In genomic region chrX:94105964-94106363, GRCm38 (mm10) we compare ENCODE assay signal across 31 mouse cellular contexts. TPM values are rescaled to one million over a fixed set of nuclear protein-coding genes. Genes with fewer than 3 reads are reported as not detected.
DNase-seq lines count a peak whose midpoint lies in the region; ATAC-seq and TF ChIP-seq lines count a peak whose summit lies in the region.
"Had no signal": no experiment of that assay in that cellular context is flagged by ENCODE, and none has a peak within 500 bp of the region (broad histone marks: within the 10 kb centered on the region; RNA-seq: fewer than 3 reads in every experiment).

No protein-coding gene starts in this region.

- no peaks in the 10 kb centered on the region for H3K27me3 ChIP-seq in intestine, postnatal 0 days (replicated peaks; ENCODE audit: control insufficient read depth, insufficient read depth, low read length)
- H3K27me3 ChIP-seq: CH12.LX had no signal

- no peak overlapping the region for H3K9ac ChIP-seq in intestine, postnatal 0 days (ENCODE audit: low read depth, low read length)
- H3K9ac ChIP-seq: kidney, embryonic 15.5 days; limb, embryonic 13.5 days had no signal

- DNase-seq in adrenal gland, postnatal 14 days, result peak; percentile 25
- DNase-seq in adrenal gland, postnatal 4 days (ENCODE audit: low spot score in 2 of 2), result no peak
- DNase-seq in ovary, adult 18-20 months (ENCODE audit: low spot score), result peak; percentile 21
- no peak for DNase-seq in ovary, postnatal 14 days (ENCODE audit: low spot score)
- DNase-seq in Muller cell, postnatal 12 days (ENCODE audit: inconsistent ontology term), result peak; percentile 60
- no peak for DNase-seq in yolk sac, embryonic 10.5 days (ENCODE audit: low spot score)
- DNase-seq in urinary bladder, adult 2 months (ENCODE audit: low spot score), result no peak
- DNase-seq: cerebellum, adult 11-12 months; cerebellum, adult 9-11 months; gastrocnemius, adult 2 months; gastrocnemius, postnatal 36 days; heart, adult 18-20 months; heart, postnatal 14 days; kidney, adult 11 months; kidney, postnatal 25 days; lung, postnatal 36 days; right cerebral cortex, postnatal 4 days; thymus, adult 18-20 months; thymus, postnatal 36 days had no signal

- H3K9me3 ChIP-seq in intestine, postnatal 0 days (ENCODE audit: control insufficient read depth), result no peaks in the 10 kb centered on the region
- H3K9me3 ChIP-seq: G1E; kidney, embryonic 15.5 days; limb, embryonic 13.5 days had no signal

- no peak overlapping the region for H3K27ac ChIP-seq in intestine, postnatal 0 days (ENCODE audit: low read depth, low read length)
- H3K27ac ChIP-seq: gastrocnemius, adult 2 months; hindbrain, postnatal 0 days; kidney, embryonic 15.5 days; limb, embryonic 13.5 days; stomach, postnatal 0 days had no signal

- H3K4me1 ChIP-seq in intestine, postnatal 0 days (replicated peaks; ENCODE audit: control insufficient read depth, insufficient read depth, low read length), result no peaks in the 10 kb centered on the region
- H3K4me1 ChIP-seq: kidney, embryonic 15.5 days; limb, embryonic 13.5 days had no signal

- TF ChIP-seq CTCF in intestine, postnatal 0 days (IDR thresholded peaks at IDR 0.05; ENCODE audit: low read depth), result no peak

- peak; percentile 41; the same call in 1 of the 2 replicates for ATAC-seq in intestine, postnatal 0 days
- ATAC-seq: forebrain, embryonic 16.5 days; hindbrain, postnatal 0 days; midbrain, embryonic 16.5 days had no signal

- no peaks in the 10 kb centered on the region for H3K36me3 ChIP-seq in intestine, postnatal 0 days (ENCODE audit: control insufficient read depth, insufficient read depth)
- H3K36me3 ChIP-seq: limb, embryonic 13.5 days had no signal

- 54% methylated on average over 2 of the region's 2 CpGs for WGBS in intestine, postnatal 0 days

- no peak overlapping the region for H3K4me2 ChIP-seq in intestine, postnatal 0 days (replicated peaks; ENCODE audit: low read depth)
- H3K4me2 ChIP-seq: kidney, embryonic 15.5 days; limb, embryonic 13.5 days; liver, embryonic 11.5 days; midbrain, embryonic 11.5 days had no signal

- H3K4me3 ChIP-seq in intestine, postnatal 0 days (ENCODE audit: low read depth, low read length), result no peak overlapping the region
- H3K4me3 ChIP-seq: erythroblast, embryonic 14.5 days; gastrocnemius, adult 2 months; kidney, embryonic 15.5 days; limb, embryonic 13.5 days had no signal

RNA-seq across cellular contexts. Expression of gene Zfx, which starts 17.5 kb away (rescaled TPM):
- 28.1 and 28.6 TPM in 2 replicates for total RNA-seq in adrenal gland, postnatal 14 days (2021)
- total RNA-seq in adrenal gland, postnatal 4 days (2021), result 10 to 100 TPM; 43.2 to 47.0 TPM
- polyA plus RNA-seq in intestine, postnatal 0 days (2015; fragmentation: Nextera tagmentation; extraction: Ambion mirVana), result 13.2 and 13.8 TPM in 2 replicates
- polyA plus RNA-seq in urinary bladder, adult 2 months (2012; rRNA removed), result 11.2 and 11.3 TPM in 2 replicates

Comparison
In these comparisons a context has a peak if more than half of its experiments do, and no peak if none do; other contexts are left out.
1. DNase-seq: peak in adrenal gland, postnatal 14 days (single experiment), ovary, adult 18-20 months (single experiment) and Muller cell, postnatal 12 days (single experiment); none in adrenal gland, postnatal 4 days (0 of 2), ovary, postnatal 14 days (single experiment), yolk sac, embryonic 10.5 days (single experiment) and urinary bladder, adult 2 months (single experiment).